Mouse (Mus musculus) granulocyte monocyte progenitor cell, adult 5-6 weeks (primary cell): ENCODE measurements at regions not wholly inside any gene's neighbourhood (a gene's known extent, or its start where the extent isn't known, plus 50 kb on each side); places are given as distances from the start of the nearest gene placed in this dataset.
"Not testable (repeated sequence)": the region's sequence is repeated elsewhere in the genome, so short reads cannot be mapped to it uniquely, and the experiment has no call there.

Source experiments
- ATAC-seq: replicated peaks from 2 replicates; pipeline ENCODE4 v1.8.0; 2016; ENCODE audit warnings: mild to moderate bottlenecking, moderate TSS enrichment, inconsistent platforms; ENCODE audit not compliant: poor library complexity, severe bottlenecking

GRCm38 (mm10) chr4:7247816-7248215 lies 991.0 kb downstream of the Car8 start:
- no peak for ATAC-seq

GRCm38 (mm10) chr4:7247244-7247643 lies 991.6 kb downstream of the Car8 start:
- ATAC-seq: no peak

- no peak for ATAC-seq
Measured at GRCm38 (mm10) chr4:7246828-7247227, 992.0 kb downstream of the Car8 start.

GRCm38 (mm10) chr4:7245653-7246052 lies 993.2 kb downstream of the Car8 start:
- peak; percentile 96 for ATAC-seq

GRCm38 (mm10) chr4:7237848-7238247 lies 1001.0 kb downstream of the Car8 start:
- ATAC-seq: peak; percentile 50; the same call in 1 of the 2 replicates

GRCm38 (mm10) chr4:7234537-7234936 lies 1004.3 kb downstream of the Car8 start:
- not testable (repeated sequence) for ATAC-seq

- no peak for ATAC-seq
Measured at GRCm38 (mm10) chr4:7228980-7229379, 1009.9 kb downstream of the Car8 start.

GRCm38 (mm10) chr4:7222922-7223321 lies 1015.9 kb downstream of the Car8 start:
- no peak for ATAC-seq

- ATAC-seq: no peak
Measured at GRCm38 (mm10) chr4:7220426-7220825, 1018.4 kb downstream of the Car8 start.

- ATAC-seq: no peak
Measured at GRCm38 (mm10) chr4:7215048-7216030, 1023.5 kb downstream of the Car8 start.

- ATAC-seq: peak; percentile 96
Measured at GRCm38 (mm10) chr4:7206987-7207386, 1031.9 kb downstream of the Car8 start.

- no peak for ATAC-seq
Measured at GRCm38 (mm10) chr4:7201816-7202215, 1037.0 kb downstream of the Car8 start.

- no peak for ATAC-seq
Measured at GRCm38 (mm10) chr4:7199941-7200340, 1038.9 kb downstream of the Car8 start.

GRCm38 (mm10) chr4:7199052-7199451 lies 1039.8 kb downstream of the Car8 start:
- no peak for ATAC-seq

GRCm38 (mm10) chr4:7196570-7196969 lies 1042.3 kb downstream of the Car8 start:
- no peak for ATAC-seq

GRCm38 (mm10) chr4:7195619-7196018 lies 1043.2 kb downstream of the Car8 start:
- ATAC-seq: no peak

- ATAC-seq: no peak
Measured at GRCm38 (mm10) chr4:7191912-7192311, 1046.9 kb downstream of the Car8 start.

- ATAC-seq: no peak
Measured at GRCm38 (mm10) chr4:7191228-7191627, 1047.6 kb downstream of the Car8 start.

- ATAC-seq: no peak
Measured at GRCm38 (mm10) chr4:7175030-7175429, 1063.8 kb downstream of the Car8 start.

GRCm38 (mm10) chr4:7172528-7173306 lies 1066.1 kb downstream of the Car8 start:
- ATAC-seq: no peak
